Mouse (Mus musculus) stomach, embryonic 14.5 days (tissue): ENCODE data around the gene Dnajb11. TPM values are rescaled to one million over a fixed set of nuclear protein-coding genes. Genes with fewer than 3 reads are reported as not detected.

Experiments used
- ATAC-seq: fragments of 200-750 bp; cut with Nextera tagmentation; 2 replicates; pipeline ENCODE4 v1.8.0; 2017; ENCODE audit warnings: low read depth, moderate TSS enrichment; ENCODE audit not compliant: insufficient number of reproducible peaks, insufficient read depth, low FRiP score
- H3K27ac ChIP-seq: fragments of 300-500 bp; sonication (generic); 2 replicates; pipeline ENCODE4 v1.5.1; 2014; ENCODE audit warnings: mild to moderate bottlenecking, low read length, moderate library complexity, mixed read lengths
- H3K27me3 ChIP-seq: fragments of 300-500 bp; sonication (generic); 2 replicates; pipeline ENCODE4 v1.6.1; 2014; ENCODE audit warnings: low read length, control low read depth, mixed read lengths; ENCODE audit not compliant: control insufficient read depth, insufficient read depth
- H3K36me3 ChIP-seq: fragments of 300-500 bp; sonication (generic); 2 replicates; pipeline ENCODE4 v1.6.1; 2014; ENCODE audit warnings: mild to moderate bottlenecking, control low read depth, low read length, moderate library complexity, mixed read lengths; ENCODE audit not compliant: control insufficient read depth, insufficient read depth
- H3K4me1 ChIP-seq: fragments of 300-500 bp; sonication (generic); 2 replicates; pipeline ENCODE4 v1.6.1; 2014; ENCODE audit warnings: low read length, control low read depth, mixed read lengths; ENCODE audit not compliant: control insufficient read depth, insufficient read depth
- H3K4me2 ChIP-seq: fragments of 300-500 bp; sonication (generic); replicated peaks from 2 replicates; pipeline ENCODE4 v1.6.1; 2014; ENCODE audit warnings: low read depth, low read length, control low read depth
- H3K4me3 ChIP-seq: fragments of 300-500 bp; sonication (generic); 2 replicates; pipeline ENCODE4 v1.5.1; 2014; ENCODE audit warnings: low read depth, low read length, control low read depth
- H3K9ac ChIP-seq: fragments of 300-500 bp; sonication (generic); replicated peaks from 2 replicates; pipeline ENCODE4 v1.6.1; 2014; ENCODE audit warnings: low read depth, mild to moderate bottlenecking, control low read depth, low read length, moderate library complexity, mixed read lengths
- H3K9me3 ChIP-seq: fragments of 300-500 bp; sonication (generic); 2 replicates; pipeline ENCODE4 v1.6.1; 2016; ENCODE audit warnings: low read depth, low read length, control low read depth; ENCODE audit not compliant: control insufficient read depth
- WGBS: fragments of 180-500 bp; shearing (Covaris S2); extraction: QIAGEN DNeasy Blood & Tissue Kit; methylation state at CpG from one replicate; pipeline ENCODE4 v1.1.7; 2014; 5-methylcytosine and 5-hydroxymethylcytosine counted together
- polyA plus RNA-seq: library from polyadenylated mRNA; unstranded; fragments of >200 nt; fragmentation: Nextera tagmentation; extraction: Ambion mirVana; gene quantifications from 2 replicates; pipeline ENCODE4 v1.2.1, GENCODE M21; 2014

The Dnajb11 gene
- polyA plus RNA-seq = 75.1 and 87.3 TPM in 2 replicates

DNA sequence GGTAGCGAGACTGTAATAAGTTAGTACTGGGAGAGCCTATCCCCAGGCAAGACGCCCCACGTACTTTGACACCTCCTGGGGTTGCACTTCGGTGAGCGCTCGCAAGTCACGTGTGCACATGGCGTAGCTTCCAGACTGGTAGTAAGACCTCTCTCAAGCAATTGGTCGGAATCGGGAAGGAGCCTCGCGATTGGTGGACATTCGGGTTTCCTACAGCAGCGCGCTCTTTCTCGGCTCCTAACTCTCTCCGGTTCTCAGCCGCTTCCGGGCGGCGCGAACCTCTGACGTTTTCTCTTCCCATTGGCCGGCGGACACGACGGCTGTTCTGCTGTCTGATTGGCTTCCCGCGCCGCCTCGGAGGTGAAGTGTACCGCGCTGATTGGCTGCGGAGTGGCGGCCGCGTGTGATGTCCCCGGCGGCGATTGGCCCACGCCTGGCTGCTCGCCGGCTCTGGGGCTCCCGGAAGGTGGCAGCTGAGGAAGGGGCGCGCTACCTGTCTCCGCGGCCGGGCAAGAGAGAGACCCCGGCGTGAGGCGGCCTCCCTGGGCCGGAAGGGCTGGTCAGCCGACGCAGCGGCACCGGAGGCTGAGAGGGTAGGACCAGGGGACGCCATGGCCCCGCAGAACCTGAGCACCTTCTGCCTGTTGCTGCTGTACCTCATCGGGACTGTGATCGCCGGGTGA is at the start of gene Dnajb11, which contains the start of gene Tbccd1:
Gene Dnajb11 (plus strand): TSS at position 415 of the 683 bp plus-strand sequence.
Gene Tbccd1 (minus strand): TSS at position 239 of the 683 bp plus-strand sequence.
- Histone ChIP-seq H3K4me2 (peak within 1 kb of the TSS; percentile 88), H3K36me3 (peaks cover 9% of the 10 kb centered on the region), H3K9ac (peak within 1 kb of the TSS; percentile 89), H3K4me1 (peaks cover 8% of the 10 kb centered on the region; the same call in 1 of the 2 replicates), H3K27me3 (no peaks in the 10 kb centered on the region), H3K27ac (peak within 1 kb of the TSS; percentile 44; the same call in 1 of the 2 replicates), H3K4me3 (peak within 1 kb of the TSS; percentile 94), H3K9me3 (no peaks in the 10 kb centered on the region)
- under 1% methylated on average over 62 of the region's 62 CpGs for WGBS
- peak; percentile 99 for ATAC-seq

DNA sequence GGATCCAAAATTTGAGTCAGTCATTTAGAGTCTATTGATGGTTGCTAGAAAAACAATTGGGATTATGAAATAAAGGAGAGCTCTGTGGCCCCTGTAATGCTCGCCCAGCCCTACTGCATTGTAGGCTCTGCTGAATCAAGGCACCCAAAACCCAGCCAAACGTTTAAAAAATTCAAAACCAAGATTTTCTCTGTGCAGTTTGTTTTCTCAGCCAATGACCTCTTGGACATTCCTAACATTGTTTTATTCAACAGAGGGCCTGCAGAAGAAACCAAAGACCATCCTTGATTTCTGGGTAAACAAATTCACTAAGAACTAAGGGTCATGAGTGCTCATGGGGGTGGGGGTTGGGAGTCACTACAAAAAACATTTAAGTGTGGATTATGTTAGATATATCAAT is 46.2 kb upstream of the Dnajb11 start, which contains the start of gene Crygs:
Gene Crygs (minus strand): TSS at position 101 of the 400 bp plus-strand sequence.
- 55% methylated on average over 2 of the region's 2 CpGs for WGBS
- no peaks in the 10 kb centered on the region for H3K4me1 ChIP-seq
- no peaks in the 10 kb centered on the region for H3K27me3 ChIP-seq
- H3K36me3 ChIP-seq = no peaks in the 10 kb centered on the region
- H3K4me3 ChIP-seq = no peak within 1 kb of the TSS
- no peak within 1 kb of the TSS for H3K4me2 ChIP-seq
- no peak within 1 kb of the TSS for H3K27ac ChIP-seq
- H3K9ac ChIP-seq = no peak within 1 kb of the TSS
- no peak for ATAC-seq
- no peaks in the 10 kb centered on the region for H3K9me3 ChIP-seq

DNA sequence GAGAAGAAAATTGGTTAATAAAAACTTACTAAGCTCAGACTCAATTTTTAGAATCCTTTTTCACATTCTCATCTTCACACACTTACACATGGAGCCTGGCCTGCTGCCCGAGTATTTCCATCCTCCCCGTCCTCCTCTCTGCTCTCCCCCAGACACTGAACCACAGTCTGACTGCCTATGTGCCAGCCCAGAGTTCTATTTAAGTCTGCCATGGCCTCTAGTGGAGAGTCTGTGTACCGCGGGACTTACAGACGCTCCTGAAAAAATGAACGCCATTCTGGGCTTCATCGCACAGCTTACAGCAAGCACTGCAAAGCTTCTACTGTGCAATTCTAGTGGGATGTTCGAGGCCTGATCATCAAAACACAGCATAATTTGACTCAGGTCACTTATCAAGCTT is 36.9 kb upstream of the Dnajb11 start:
- Histone ChIP-seq H3K4me1 (no peaks in the 10 kb centered on the region), H3K4me3 (no peak overlapping the region), H3K27me3 (no peaks in the 10 kb centered on the region), H3K4me2 (no peak overlapping the region), H3K9ac (no peak overlapping the region), H3K27ac (no peak overlapping the region), H3K36me3 (peaks cover 17% of the 10 kb centered on the region), H3K9me3 (no peaks in the 10 kb centered on the region)
- no peak for ATAC-seq
- WGBS = 55% methylated on average over 8 of the region's 8 CpGs

DNA sequence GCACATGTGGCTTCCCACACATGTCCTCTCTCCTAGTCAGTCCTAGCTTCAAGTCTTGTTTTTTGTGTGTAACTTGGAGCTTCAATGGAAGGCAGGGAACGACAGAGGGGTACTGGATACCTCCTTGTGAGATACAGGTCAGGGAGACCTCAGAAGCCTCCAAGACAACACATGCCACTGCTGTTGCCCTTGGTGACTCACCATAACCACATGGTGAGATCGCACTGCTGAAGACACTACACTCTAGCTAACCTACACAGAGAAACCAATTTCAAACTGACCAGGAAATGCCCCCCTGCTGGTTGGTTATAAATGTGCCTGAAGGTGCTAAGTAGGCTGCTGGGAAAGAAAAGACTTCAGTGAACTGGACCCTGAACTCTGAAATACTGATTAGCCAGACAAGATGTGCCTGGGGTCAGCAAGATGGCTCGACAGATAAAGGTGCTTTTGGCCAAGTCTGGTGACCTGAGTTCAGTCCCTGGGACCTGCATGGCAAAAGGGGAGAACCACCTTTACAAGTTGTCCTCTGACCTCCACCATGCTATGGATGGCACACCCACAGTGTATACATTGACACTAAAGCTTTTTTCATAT is 24.6 kb upstream of the Dnajb11 start:
- Histone ChIP-seq H3K9ac (no peak overlapping the region), H3K4me1 (no peaks in the 10 kb centered on the region), H3K27ac (no peak overlapping the region), H3K9me3 (no peaks in the 10 kb centered on the region), H3K36me3 (no peaks in the 10 kb centered on the region; the same call in 1 of the 2 replicates), H3K4me3 (no peak overlapping the region), H3K4me2 (no peak overlapping the region), H3K27me3 (no peaks in the 10 kb centered on the region)
- 84% methylated on average over 3 of the region's 3 CpGs for WGBS
- ATAC-seq = no peak

DNA sequence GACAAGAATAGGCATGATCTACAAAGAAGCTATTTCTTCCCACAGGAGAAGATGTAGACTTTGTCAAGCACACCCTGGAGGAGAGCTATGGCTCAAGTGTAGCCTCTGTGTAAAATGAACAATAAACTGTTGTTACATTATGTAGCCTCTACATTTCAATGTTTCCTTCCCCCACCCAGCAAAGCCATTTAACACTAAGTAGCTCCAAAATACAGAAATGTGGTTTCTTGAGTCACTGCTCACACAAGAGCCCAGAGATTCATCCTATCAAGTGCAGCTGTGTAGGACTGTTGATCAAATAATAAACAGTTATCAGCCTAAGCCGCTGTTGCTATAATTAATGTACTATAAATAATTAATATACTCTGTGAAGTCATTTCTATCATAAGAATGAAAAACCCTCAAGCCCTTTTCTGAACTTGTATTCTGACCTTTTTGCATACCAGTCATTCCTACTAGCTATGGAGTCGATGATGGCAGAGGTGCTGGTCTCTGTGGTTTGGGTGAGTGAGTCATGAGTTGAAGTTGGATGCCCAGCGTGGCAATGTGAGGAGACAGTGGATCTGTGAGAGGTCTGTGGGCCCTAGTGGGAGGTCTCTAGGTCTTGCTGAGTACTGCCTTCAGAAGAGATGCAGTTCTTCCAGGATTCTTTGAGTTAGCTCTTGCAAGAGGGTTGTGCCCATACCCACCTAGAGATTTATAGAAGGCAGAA is 18.3 kb upstream of the Dnajb11 start:
- no peak overlapping the region for H3K9ac ChIP-seq
- H3K27ac ChIP-seq = no peak overlapping the region
- H3K36me3 ChIP-seq = 0 out of 2 replicates have a peak, but pooled peaks cover 4% of the 10 kb centered on the region
- H3K4me3 ChIP-seq = no peak overlapping the region
- no peaks in the 10 kb centered on the region for H3K9me3 ChIP-seq
- WGBS = 84% methylated on average over 3 of the region's 3 CpGs
- H3K4me1 ChIP-seq = peaks cover 4% of the 10 kb centered on the region; the same call in 1 of the 2 replicates
- H3K4me2 ChIP-seq = no peak overlapping the region
- no peaks in the 10 kb centered on the region for H3K27me3 ChIP-seq
- ATAC-seq = no peak

DNA sequence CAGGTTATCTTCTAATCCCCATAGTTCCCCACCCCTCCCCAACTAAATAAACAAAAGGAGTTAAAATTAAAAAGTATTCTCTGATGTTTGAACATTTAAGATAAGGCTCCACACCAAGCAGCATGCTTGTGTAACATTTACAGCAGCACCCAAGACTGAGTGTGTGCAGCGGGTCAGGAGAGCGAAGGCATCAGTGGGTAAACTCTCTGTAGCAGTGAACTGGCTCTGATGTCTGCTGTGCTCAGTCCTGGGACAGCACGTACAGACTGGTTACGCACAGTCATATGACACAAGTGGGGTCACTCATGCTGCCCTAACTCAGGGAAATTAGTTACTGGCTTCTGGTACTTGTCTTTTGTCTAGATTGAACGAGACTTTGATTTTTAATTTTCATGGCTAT is 14.8 kb upstream of the Dnajb11 start:
- WGBS = 75% methylated on average over 5 of the region's 5 CpGs
- peaks cover 7% of the 10 kb centered on the region; the same call in 1 of the 2 replicates for H3K4me1 ChIP-seq
- no peak overlapping the region for H3K27ac ChIP-seq
- H3K27me3 ChIP-seq = no peaks in the 10 kb centered on the region
- H3K4me3 ChIP-seq = no peak overlapping the region
- no peak overlapping the region for H3K9ac ChIP-seq
- ATAC-seq = peak; percentile 68; the same call in 1 of the 2 replicates
- 0 out of 2 replicates have a peak, but pooled peaks cover 4% of the 10 kb centered on the region for H3K36me3 ChIP-seq
- H3K9me3 ChIP-seq = no peaks in the 10 kb centered on the region
- no peak overlapping the region for H3K4me2 ChIP-seq

DNA sequence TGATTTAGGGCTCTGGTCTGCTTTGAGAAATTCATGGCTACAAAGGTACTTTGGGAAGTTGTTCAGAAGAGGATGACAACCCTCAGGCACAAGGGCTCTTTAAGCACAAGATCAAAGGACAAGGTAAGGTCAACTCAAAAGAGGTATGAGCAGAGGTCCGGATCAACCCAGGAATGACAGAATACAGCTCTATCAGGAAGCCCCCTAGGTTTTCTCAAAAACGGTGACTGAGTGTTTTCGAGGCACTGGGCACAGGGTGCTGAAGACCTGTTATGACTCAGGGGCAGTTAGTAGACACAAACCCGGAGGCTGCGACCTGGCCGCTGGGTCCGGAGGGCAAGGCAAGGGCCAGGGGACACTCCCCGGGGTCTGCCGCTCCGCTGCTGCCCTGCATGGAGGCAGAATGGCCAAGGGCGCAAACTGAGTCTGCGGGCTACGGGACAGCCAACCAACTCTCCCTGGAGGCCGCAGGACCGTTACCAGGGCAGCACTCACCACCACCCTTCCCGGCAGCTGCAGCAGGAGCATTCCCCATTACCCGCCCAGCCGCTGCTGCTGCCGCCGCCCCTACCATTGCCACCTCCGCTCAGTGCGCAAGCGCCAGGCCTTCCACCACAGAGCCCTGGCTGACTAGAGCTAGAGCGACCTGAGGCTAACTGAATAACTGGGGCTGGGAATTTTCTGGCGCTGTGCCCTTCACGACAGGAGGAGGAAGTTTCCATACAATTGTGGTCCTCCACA is 13.4 kb upstream of the Dnajb11 start:
- peak overlapping the region; percentile 48 for H3K4me3 ChIP-seq
- peak overlapping the region; percentile 77 for H3K9ac ChIP-seq
- peak; percentile 93 for ATAC-seq
- H3K27ac ChIP-seq = no peak overlapping the region
- H3K36me3 ChIP-seq = 0 out of 2 replicates have a peak, but pooled peaks cover 4% of the 10 kb centered on the region
- no peaks in the 10 kb centered on the region for H3K9me3 ChIP-seq
- WGBS = 4% methylated on average over 26 of the region's 26 CpGs
- H3K4me1 ChIP-seq = peaks cover 7% of the 10 kb centered on the region; the same call in 1 of the 2 replicates
- no peaks in the 10 kb centered on the region for H3K27me3 ChIP-seq
- H3K4me2 ChIP-seq = peak overlapping the region; percentile 94
